Mouse (Mus musculus): ENCODE results near the gene Kri1.
"Not testable (repeated sequence)": the region's sequence is repeated elsewhere in the genome, so short reads cannot be mapped to it uniquely, and the experiment has no call there.

The Kri1 gene

GRCm38 (mm10) chr9:21315421-21315820 is 27.7 kb upstream of the Kri1 start:
- no peak for DNase-seq (ENCODE audit: low spot score)

DNA sequence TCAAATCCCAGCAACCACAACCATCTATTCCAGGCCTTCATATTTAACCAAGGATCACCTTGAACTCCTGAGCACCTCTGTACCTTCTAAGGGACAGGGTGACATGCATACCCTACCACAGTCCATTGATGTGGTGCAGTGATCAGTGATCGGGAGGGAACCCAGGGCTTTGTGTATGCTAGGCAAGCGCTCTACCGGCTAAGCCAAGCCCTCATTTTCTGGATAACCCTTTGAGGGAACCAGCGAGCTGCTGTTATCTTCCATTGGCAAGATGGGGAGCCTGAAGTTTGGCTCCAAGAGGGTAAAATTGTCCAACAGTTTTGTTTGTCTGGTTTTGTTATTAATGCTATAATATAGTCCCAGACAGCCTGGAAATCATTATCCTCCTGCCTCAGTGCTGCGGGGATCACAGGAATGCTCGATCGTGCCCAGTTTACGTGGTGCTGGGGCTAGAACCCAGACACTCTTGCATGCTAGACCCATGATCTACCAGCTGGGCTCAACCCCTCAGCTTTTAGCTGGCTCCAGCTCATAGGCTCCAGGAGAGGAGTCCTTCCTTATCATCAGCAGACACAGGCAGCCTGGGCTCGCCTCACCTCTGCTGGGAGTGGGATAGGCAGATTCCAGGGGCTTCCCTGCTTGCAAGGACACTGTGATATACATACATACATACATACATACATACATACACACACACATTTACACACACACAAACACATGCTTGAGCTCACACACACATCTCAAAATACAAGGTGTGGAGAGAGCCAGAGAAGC is 26.8 kb upstream of the Kri1 start:
- DNase-seq (ENCODE audit: low spot score): no peak

- peak; percentile 81 for DNase-seq (ENCODE audit: low spot score)
Observed at GRCm38 (mm10) chr9:21313394-21313793, 25.6 kb upstream of the Kri1 start.

GRCm38 (mm10) chr9:21312134-21312533 is 24.4 kb upstream of the Kri1 start, which contains the start of gene Ap1m2:
Gene Ap1m2, minus strand, starts transcription at chr9:21312337.
- no peak for DNase-seq (ENCODE audit: low spot score)

GRCm38 (mm10) chr9:21311695-21312094 is 23.9 kb upstream of the Kri1 start:
- DNase-seq (ENCODE audit: low spot score): no peak

DNA sequence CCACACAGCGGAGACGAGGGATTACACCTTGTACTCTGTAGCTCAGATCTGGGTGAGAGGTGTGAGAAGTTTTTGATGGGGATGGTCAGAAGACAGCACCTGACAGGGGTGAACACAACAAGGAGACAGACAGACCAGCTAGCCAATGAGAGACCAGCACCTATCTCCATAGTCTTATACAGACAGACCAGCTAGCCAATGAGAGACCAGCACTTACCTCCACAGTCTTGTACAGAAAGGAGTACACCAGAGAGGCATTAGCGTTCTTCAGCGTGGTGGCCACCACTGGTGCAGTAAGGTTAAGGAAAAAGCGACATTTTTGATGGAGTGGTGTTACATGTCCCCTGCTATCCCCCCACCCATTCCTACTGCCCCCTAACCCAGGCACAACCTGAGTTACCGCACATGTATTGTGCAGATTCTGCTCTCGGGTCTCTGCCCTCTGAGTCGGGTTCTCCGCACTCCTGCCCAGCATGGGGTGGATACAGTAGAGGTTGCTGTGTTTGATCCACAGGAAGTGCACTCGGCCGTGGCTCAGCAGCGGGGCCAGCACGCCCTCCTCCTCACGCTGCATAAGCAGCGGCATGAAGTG is 21.5 kb upstream of the Kri1 start:
- DNase-seq (ENCODE audit: low spot score): peak; percentile 63

- no peak for DNase-seq (ENCODE audit: low spot score)
Observed at GRCm38 (mm10) chr9:21305065-21305464, 17.3 kb upstream of the Kri1 start.

- DNase-seq (ENCODE audit: low spot score): no peak
Observed at GRCm38 (mm10) chr9:21299014-21299413, 11.2 kb upstream of the Kri1 start.

DNA sequence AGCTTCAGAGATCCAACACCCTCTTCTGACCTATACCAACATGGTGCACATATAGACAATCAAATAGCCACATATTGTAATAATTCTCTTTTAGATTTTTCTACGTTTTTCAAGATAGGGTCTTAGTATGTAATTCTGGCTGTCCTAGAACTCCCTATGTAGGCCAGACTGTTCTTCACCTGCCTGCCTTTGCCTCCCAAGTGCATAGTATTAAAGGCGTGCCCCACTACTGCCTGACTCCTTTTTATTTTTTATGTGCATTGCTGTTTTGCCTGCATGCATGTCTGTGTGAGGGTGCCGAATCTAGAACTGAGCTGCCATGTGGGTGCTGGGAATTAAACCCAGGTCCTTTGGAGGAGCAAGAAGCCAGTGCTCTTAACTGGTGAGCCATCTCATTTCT is 4.5 kb upstream of the Kri1 start:
- DNase-seq (ENCODE audit: low spot score): no peak

DNA sequence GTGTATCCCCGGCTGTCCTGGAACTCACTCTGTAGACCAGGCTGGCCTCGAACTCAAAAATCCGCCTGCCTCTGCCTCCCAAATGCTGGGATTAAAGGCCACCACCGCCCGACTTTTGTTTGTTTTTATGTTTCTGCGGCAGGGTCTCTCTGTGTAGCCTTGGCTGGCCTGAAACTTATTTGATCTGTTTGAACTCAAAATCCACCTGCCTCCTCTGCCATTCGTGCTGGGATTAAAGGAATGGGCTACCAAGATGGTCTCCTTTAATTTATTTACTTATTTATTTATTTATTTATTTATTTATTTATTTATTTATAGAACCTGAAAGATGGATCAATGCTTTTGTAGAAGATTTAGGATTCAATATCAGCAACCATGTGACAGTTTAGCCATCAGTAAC is 4.1 kb upstream of the Kri1 start:
- not testable (repeated sequence) for DNase-seq (ENCODE audit: low spot score)

DNA sequence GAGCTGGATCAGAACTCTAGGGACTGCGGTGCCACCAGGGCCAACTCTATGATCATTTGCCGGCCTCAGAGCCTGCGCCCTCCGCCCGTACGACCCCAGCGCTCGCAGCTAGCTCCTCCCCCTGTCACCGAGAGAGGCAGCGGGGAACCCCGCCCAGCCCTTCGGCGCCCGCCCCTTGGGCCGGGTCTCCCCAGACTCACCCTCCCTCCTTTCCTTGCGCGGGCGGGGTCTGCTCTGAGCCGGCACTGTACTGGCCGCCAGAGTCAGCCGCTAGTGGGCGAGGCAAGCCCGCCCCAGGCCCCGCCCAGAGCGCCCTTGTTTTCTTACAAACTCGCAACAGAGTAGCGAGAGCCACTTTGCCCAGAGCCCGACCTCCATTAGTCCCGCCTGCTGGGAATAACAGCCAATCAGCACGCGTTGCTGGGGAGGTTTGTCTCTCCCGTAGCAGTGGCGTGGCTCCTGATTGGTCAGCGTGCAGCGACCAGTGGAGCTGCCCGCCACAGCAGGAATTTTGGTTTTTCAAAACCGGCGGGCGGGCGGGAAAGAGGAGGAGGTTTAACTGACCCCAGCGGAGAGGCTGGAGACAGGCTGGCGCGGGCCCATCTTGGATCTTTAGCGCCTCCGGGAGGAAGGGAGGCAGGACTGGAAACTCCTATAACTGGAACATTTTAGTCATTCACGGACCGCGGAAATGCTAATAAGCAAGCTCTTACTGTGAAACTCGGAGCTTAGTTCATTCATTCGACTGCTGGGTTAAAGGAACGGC is 3.4 kb upstream of the Kri1 start, which contains the start of gene Cdkn2d:
Cdkn2d (minus strand) TSS at position 386 of the 766 bp plus-strand sequence.
- peak; percentile 100 for DNase-seq (ENCODE audit: low spot score)

DNA sequence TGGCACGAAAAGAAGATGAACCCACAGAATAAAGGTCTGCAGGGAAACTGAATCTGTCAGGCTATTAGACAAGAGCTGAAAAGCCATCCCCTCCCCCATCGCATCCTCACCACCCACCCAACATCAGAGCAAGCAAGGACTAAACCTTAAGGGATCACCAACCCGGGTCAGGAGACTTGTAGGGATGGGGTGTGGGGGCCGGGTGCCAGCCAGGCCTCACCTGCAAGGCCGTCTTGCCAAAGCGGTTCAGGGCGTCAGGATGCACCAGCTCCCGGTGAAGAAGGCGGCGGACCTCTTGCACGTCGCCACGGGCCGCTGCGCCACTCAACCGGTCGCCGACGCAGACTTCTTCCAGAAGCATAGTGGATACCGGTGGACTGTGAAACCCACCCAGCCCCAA is 2.8 kb upstream of the Kri1 start:
- no peak for DNase-seq (ENCODE audit: low spot score)

DNA sequence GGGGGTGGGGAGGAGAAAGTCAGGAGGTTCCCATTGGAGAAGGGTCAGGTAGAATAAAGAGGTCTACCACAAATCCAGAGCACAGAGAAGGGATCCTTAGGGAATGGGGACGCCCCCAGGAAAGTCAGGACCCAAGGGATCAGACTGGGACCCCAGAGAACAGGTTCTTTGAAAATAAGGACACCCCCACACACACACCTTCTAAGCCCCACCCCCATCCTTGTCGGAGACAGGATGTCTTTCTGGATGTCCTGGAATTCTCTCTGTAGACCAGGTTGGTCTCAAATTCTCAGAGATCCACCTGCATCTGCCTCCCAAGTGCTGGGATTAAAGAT is 1.5 kb upstream of the Kri1 start:
- no peak for DNase-seq (ENCODE audit: low spot score)

DNA sequence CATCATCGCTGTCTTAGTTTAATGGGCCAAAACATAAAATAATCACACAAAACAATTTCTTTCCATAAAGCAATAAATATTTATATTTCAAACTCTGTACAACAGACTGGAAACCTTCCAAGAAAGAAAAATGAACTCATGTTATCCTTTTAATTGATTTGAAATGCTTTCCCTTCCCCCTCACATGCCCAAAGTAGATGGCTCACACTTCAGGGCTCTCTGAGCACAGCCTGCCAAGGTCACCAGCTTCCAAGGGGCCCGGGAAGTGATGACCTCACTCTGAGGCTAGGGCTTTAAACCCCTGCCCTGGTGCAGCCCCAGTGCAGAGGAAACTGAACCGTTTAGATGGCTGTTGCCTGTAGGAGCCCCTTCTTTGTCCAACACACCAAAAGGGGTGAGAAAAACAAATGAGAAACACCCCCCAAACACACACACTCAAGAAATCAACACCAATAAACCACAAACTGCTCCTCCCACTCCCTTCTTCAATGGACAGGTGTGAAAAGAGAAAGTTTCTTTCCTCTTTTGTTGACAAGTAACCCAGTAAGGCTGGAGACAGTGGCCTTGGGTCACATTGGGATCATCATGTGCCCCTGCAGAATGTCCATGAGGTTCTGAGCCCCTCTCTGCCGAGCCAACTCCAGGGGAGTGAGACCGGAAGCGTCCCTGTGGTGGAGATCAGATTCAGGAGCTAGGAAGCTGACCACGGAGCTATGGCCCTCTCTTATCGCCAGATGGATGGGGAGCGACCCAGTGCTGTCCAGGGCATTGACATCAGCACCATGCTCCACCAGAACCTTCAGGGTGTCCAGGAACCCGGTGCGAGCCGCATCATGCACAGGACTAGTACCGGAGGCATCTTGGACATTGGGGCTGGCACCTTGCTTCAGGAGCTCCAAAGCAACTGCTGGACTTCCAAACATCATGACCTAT is 901 bp upstream of the Kri1 start:
- DNase-seq (ENCODE audit: low spot score): no peak

- DNase-seq (ENCODE audit: low spot score): no peak
Observed at GRCm38 (mm10) chr9:21286753-21287152, 1.0 kb downstream of the Kri1 start.

GRCm38 (mm10) chr9:21283994-21284393 is 3.8 kb downstream of the Kri1 start:
- DNase-seq (ENCODE audit: low spot score): no peak

- DNase-seq (ENCODE audit: low spot score): no peak
Observed at GRCm38 (mm10) chr9:21283591-21283990, 4.2 kb downstream of the Kri1 start.

GRCm38 (mm10) chr9:21277776-21278175 is 10.0 kb downstream of the Kri1 start:
- DNase-seq (ENCODE audit: low spot score): no peak

GRCm38 (mm10) chr9:21276307-21276706 is 11.5 kb downstream of the Kri1 start:
- no peak for DNase-seq (ENCODE audit: low spot score)

GRCm38 (mm10) chr9:21275727-21276126 is 12.0 kb downstream of the Kri1 start:
- DNase-seq (ENCODE audit: low spot score): no peak

DNA sequence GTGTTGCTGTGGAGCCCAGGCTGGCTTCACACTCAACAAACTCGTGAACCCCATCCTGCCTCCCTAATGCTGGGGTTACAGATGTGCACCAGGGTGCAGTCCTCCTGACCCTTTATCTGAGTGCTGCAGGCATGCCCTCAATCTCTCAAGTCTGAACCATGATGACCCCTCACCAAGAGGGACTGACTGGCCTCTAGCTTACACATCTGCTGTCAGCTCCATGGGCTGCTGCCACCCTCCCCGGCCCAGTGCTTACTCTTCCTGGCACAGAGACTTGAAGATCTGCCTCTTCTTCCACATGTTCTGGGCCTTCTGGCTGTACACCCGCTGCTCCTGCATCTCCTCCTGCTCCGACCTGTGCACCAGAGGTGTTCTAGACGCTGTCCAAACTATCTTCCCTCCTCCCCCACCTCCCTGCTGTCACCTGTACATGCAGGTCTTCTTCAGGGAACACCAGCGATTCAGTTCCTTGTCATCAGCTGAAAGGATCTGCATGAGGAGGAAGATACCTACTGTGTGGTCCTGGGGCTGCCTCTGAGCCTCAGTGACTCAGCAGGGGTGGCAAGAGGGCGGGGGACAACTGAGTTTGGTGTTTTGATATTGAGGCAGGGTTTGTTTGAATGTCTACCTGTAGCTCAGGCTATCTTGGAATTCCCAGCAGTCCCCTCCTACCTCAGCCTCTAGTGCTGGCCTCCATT is 12.6 kb downstream of the Kri1 start:
- no peak for DNase-seq (ENCODE audit: low spot score)

Data from spleen, adult 12 weeks (tissue).